Mouse (Mus musculus) limb, embryonic 11.5 days (tissue): ENCODE data around the gene Slc25a44. TPM values are rescaled to one million over a fixed set of nuclear protein-coding genes. Genes with fewer than 3 reads are reported as not detected.
"Not testable (repeated sequence)": the region's sequence is repeated elsewhere in the genome, so short reads cannot be mapped to it uniquely, and the experiment has no call there.

ENCODE experiments used
- ATAC-seq: fragments of 200-750 bp; cut with Nextera tagmentation; 2 replicates; pipeline ENCODE4 v1.8.0; 2017; ENCODE audit warnings: low read depth; ENCODE audit not compliant: insufficient number of reproducible peaks, low FRiP score, low TSS enrichment
- DNase-seq: peaks from one replicate; pipeline ENCODE4 v3.0.0-alpha.2; 2015; ENCODE audit warnings: low spot score
- H3K27ac ChIP-seq: fragments of 300-500 bp; sonication (generic); replicated peaks from 2 replicates; pipeline ENCODE4 v1.5.1; 2014; ENCODE audit warnings: low read depth, mild to moderate bottlenecking, low read length
- H3K27me3 ChIP-seq: fragments of 300-500 bp; sonication (generic); 2 replicates; pipeline ENCODE4 v1.6.1; 2014; ENCODE audit warnings: mild to moderate bottlenecking, low read length, mixed read lengths; ENCODE audit not compliant: control insufficient read depth, insufficient read depth
- H3K36me3 ChIP-seq: fragments of 300-500 bp; sonication (generic); 2 replicates; pipeline ENCODE4 v1.6.1; 2014; ENCODE audit warnings: mild to moderate bottlenecking, low read length, moderate library complexity, mixed read lengths; ENCODE audit not compliant: control insufficient read depth, insufficient read depth
- H3K4me1 ChIP-seq: fragments of 300-500 bp; sonication (generic); 2 replicates; pipeline ENCODE4 v1.6.1; 2014; ENCODE audit warnings: low read length, mixed read lengths; ENCODE audit not compliant: control insufficient read depth, insufficient read depth
- H3K4me2 ChIP-seq: fragments of 300-500 bp; sonication (generic); 2 replicates; pipeline ENCODE4 v1.6.1; 2014; ENCODE audit warnings: low read depth, mild to moderate bottlenecking, moderate library complexity; ENCODE audit not compliant: severe bottlenecking
- H3K4me3 ChIP-seq: fragments of 300-500 bp; sonication (generic); 2 replicates; pipeline ENCODE4 v1.5.1; 2014; ENCODE audit warnings: low read depth, low read length
- H3K9ac ChIP-seq: fragments of 300-500 bp; sonication (generic); 2 replicates; pipeline ENCODE4 v1.6.1; 2014; ENCODE audit warnings: mild to moderate bottlenecking, low read length
- H3K9me3 ChIP-seq: fragments of 300-500 bp; sonication (generic); 2 replicates; pipeline ENCODE4 v1.6.1; 2016; ENCODE audit warnings: low read length; ENCODE audit not compliant: control insufficient read depth
- WGBS: fragments of 180-500 bp; shearing (Covaris S2); extraction: QIAGEN DNeasy Blood & Tissue Kit; methylation state at CpG from one replicate; pipeline ENCODE4 v1.1.7; 2014; 5-methylcytosine and 5-hydroxymethylcytosine counted together
- polyA plus RNA-seq: library from polyadenylated mRNA; unstranded; fragments of >200 nt; fragmentation: Nextera tagmentation; extraction: Ambion mirVana; gene quantifications from 2 replicates; pipeline ENCODE4 v1.2.1, GENCODE M21; 2014

The Slc25a44 gene
- polyA plus RNA-seq, 1 experiment from 2014 or later: 17.7 TPM

GRCm38 (mm10) chr3:88376644-88377043 is 48.3 kb downstream of the Slc25a44 start:
- not testable (repeated sequence) for H3K9ac ChIP-seq, H3K36me3 ChIP-seq, H3K4me1 ChIP-seq, H3K27ac ChIP-seq, ATAC-seq, H3K9me3 ChIP-seq, H3K4me3 ChIP-seq, H3K27me3 ChIP-seq
- peak overlapping the region; percentile 36; the same call in 1 of the 2 replicates for H3K4me2 ChIP-seq
- peak; percentile 32 for DNase-seq
- WGBS: 14% methylated on average over 5 of the region's 7 CpGs

DNA sequence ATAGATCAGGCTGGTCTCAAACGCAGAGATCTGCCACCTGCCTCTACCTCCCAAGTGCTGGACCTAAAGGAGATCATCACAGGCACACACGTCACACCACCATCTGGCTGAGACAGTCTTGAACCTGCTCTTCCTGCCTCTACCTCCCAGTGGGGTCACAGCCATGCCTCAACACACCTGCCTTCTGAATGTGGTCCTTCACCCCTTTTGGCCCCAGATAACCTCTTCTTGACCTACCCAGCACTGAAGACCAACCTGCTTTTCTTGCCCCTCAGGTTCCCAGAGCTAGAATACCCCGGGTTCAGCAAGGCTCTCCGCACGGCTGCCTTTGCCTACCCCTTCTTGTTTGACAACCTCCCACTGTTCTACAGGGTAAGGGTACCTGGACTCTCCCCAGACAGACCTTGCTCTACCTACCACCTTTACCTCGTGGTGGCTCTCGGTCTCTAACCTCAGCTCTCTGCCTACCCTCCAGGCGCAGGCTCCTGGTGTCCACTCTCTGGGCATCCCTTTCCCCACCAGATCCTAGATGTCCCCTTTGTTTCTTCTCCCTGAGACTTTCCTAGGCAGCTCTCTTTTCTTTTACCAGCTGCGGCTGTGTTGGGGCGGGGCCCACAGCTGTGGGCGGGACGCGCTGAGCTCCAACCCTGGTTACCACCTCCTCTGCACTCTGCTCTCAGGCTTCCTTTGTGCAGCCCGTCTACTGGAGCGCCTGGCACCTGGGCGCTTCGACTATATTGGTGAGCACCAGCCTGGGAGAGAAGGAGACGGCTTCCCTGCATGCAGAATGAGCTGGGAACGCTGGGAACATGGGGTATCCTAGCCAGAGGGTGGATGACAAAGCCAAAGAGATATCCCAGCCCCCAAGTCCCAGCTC is 49.0 kb downstream of the Slc25a44 start:
- H3K4me1 ChIP-seq, H3K4me3 ChIP-seq, H3K27me3 ChIP-seq, H3K9me3 ChIP-seq, H3K36me3 ChIP-seq, H3K27ac ChIP-seq: not testable (repeated sequence)
- peak; percentile 91 for ATAC-seq
- H3K9ac ChIP-seq: peak overlapping the region; percentile 30; the same call in 1 of the 2 replicates
- peak; percentile 71 for DNase-seq
- H3K4me2 ChIP-seq: peak overlapping the region; percentile 36; the same call in 1 of the 2 replicates
- 10% methylated on average over 16 of the region's 19 CpGs for WGBS

- not testable (repeated sequence) for H3K4me2 ChIP-seq, H3K27ac ChIP-seq, H3K27me3 ChIP-seq, H3K9ac ChIP-seq, H3K9me3 ChIP-seq, H3K4me3 ChIP-seq, DNase-seq, H3K36me3 ChIP-seq, ATAC-seq, H3K4me1 ChIP-seq
- WGBS: 93% methylated on average over 9 of the region's 9 CpGs
Observed at GRCm38 (mm10) chr3:88372643-88373042, 52.3 kb downstream of the Slc25a44 start, which contains the start of gene Bglap3. Bglap3 (minus strand) TSS chr3:88372743.

DNA sequence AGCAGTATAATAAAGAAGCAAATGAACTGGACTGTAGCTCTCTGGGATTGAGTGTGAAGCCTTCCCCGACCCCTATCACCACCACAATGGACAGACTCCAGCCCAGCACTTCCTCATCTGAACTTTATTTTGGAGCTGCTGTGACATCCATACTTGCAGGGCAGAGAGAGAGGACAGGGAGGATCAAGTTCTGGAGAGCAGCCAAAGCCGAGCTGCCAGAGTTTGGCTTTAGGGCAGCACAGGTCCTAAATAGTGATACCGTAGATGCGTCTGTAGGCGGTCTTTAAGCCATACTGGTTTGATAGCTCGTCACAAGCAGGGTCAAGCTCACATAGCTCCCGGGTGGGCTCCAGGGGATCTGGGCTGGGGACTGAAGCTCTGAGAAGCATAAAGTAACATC is 56.4 kb downstream of the Slc25a44 start:
- H3K4me3 ChIP-seq, H3K36me3 ChIP-seq, H3K27ac ChIP-seq, H3K9me3 ChIP-seq, DNase-seq, ATAC-seq, H3K4me2 ChIP-seq, H3K9ac ChIP-seq, H3K4me1 ChIP-seq: not testable (repeated sequence)
- H3K27me3 ChIP-seq: peaks cover 16% of the 10 kb centered on the region
- 87% methylated on average over 7 of the region's 7 CpGs for WGBS

DNA sequence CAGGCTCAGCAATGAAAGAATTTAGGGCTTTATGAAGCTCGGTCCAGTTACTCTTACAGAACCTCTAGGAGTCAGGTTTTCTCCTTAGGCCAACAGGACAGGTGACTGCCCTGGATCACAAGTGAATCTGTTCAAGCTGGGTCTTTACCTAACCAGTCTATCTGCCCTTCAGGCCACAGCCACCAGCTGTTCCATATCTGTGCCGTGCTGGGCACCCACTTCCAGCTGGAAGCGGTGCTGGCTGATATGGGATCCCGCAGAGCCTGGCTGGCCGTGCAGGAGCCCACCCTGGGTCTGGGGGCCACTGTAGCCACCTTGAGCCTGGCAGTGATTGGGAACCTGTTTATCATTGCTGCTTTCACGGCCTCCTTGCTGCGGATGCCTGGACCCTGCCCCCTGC is 57.4 kb downstream of the Slc25a44 start:
- H3K4me1 ChIP-seq, H3K9ac ChIP-seq, H3K27ac ChIP-seq, DNase-seq, H3K9me3 ChIP-seq, ATAC-seq, H3K4me2 ChIP-seq, H3K4me3 ChIP-seq, H3K36me3 ChIP-seq: not testable (repeated sequence)
- WGBS: 55% methylated on average over 3 of the region's 7 CpGs
- peaks cover 16% of the 10 kb centered on the region for H3K27me3 ChIP-seq

DNA sequence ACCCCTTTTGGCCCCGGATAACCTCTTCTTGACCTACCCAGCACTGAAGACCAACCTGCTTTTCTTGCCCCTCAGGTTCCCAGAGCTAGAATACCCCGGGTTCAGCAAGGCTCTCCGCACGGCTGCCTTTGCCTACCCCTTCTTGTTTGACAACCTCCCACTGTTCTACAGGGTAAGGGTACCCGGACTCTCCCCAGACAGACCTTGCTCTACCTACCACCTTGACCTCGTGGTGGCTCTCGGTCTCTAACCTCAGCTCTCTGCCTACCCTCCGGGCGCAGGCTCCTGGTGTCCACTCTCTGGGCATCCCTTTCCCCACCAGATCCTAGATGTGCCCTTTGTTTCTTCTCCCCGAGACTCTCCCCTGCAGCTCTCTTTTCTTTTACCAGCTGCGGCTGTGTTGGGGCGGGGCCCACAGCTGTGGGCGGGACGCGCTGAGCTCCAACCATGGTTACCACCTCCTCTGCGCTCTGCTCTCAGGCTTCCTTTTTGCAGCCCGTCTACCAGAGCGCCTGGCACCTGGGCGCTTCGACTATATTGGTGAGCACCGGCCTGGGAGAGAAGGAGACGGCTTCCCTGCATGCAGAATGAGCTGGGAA is 58.0 kb downstream of the Slc25a44 start:
- not testable (repeated sequence) for H3K9ac ChIP-seq, H3K4me3 ChIP-seq, H3K9me3 ChIP-seq, H3K4me1 ChIP-seq, H3K36me3 ChIP-seq, H3K27ac ChIP-seq
- Histone ChIP-seq H3K4me2 (0 out of 2 replicates have a peak overlapping the region, but pooled peaks have one; percentile 10), H3K27me3 (peaks cover 16% of the 10 kb centered on the region)
- WGBS: 4% methylated on average over 14 of the region's 22 CpGs
- ATAC-seq (peak; percentile 62; the same call in 1 of the 2 replicates), DNase-seq (peak; percentile 45)

- H3K9me3 ChIP-seq: no peaks in the 10 kb centered on the region
- peak; percentile 29 for DNase-seq
- no peak overlapping the region for H3K4me2 ChIP-seq
- H3K9ac ChIP-seq: no peak overlapping the region
- H3K4me3 ChIP-seq: no peak overlapping the region
- peaks cover 5% of the 10 kb centered on the region for H3K36me3 ChIP-seq
- WGBS: 30% methylated on average over 34 of the region's 34 CpGs
- H3K4me1 ChIP-seq: peaks cover 5% of the 10 kb centered on the region; the same call in 1 of the 2 replicates
- peaks cover 16% of the 10 kb centered on the region for H3K27me3 ChIP-seq
- no peak for ATAC-seq
- no peak overlapping the region for H3K27ac ChIP-seq
Observed at GRCm38 (mm10) chr3:88365705-88366361, 59.1 kb downstream of the Slc25a44 start.

GRCm38 (mm10) chr3:88364337-88364736 is 60.6 kb downstream of the Slc25a44 start, which contains the start of gene Paqr6:
Paqr6 (plus strand) TSS chr3:88364584.
- Histone ChIP-seq H3K9ac (no peak within 1 kb of the TSS), H3K4me1 (peaks cover 5% of the 10 kb centered on the region; the same call in 1 of the 2 replicates), H3K27ac (0 out of 2 replicates have a peak within 1 kb of the TSS, but pooled peaks have one; percentile 12), H3K9me3 (no peaks in the 10 kb centered on the region), H3K36me3 (peaks cover 15% of the 10 kb centered on the region), H3K4me3 (0 out of 2 replicates have a peak within 1 kb of the TSS, but pooled peaks have one; percentile 3), H3K4me2 (peak within 1 kb of the TSS; percentile 15; the same call in 1 of the 2 replicates), H3K27me3 (peaks cover 16% of the 10 kb centered on the region)
- DNase-seq (peak; percentile 72), ATAC-seq (no peak)
- 1% methylated on average over 16 of the region's 16 CpGs for WGBS
